In the genomic region with DNA sequence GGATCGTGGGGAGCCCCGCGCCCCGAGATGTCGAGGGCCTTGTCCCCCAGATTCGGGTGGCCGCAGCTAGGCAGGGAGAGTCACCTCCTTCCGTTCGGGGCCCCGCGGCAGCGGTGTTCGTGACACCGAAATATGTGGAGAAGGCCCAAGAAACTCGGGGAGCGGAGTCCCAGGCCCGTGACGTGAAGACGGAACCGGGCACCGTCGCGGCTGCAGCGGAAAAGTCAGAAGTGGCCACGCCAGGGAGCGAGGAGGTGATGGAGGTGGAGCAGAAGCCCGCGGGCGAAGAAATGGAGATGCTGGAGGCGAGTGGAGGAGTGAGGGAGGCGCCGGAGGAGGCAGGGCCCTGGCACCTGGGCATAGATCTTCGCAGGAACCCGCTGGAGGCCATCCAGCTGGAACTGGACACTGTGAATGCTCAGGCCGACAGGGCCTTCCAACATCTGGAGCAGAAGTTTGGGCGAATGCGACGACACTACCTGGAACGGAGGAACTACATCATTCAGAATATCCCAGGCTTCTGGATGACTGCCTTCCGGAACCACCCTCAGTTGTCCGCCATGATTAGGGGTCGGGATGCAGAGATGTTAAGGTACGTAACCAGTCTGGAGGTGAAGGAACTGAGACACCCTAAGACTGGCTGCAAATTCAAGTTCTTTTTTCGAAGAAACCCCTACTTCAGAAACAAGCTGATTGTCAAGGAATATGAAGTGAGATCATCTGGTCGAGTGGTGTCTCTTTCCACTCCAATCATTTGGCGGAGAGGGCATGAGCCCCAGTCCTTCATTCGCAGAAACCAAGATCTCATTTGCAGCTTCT, we compare ENCODE assay signal across 8 mouse cellular contexts. TPM values are rescaled to one million over a fixed set of nuclear protein-coding genes. Genes with fewer than 3 reads are reported as not detected.
DNase-seq lines count a peak whose midpoint lies in the region; ATAC-seq and TF ChIP-seq lines count a peak whose summit lies in the region.

No protein-coding gene starts in this region.

- 2% methylated on average over 47 of the region's 47 CpGs for WGBS in embryonic facial prominence, embryonic 15.5 days
- WGBS in heart, embryonic 14.5 days, result 2% methylated on average over 47 of the region's 47 CpGs
- WGBS in kidney, postnatal 0 days, result 3% methylated on average over 47 of the region's 47 CpGs
- 4% methylated on average over 47 of the region's 47 CpGs for WGBS in liver, postnatal 0 days (ENCODE audit: insufficient replicate concordance)
- 5% methylated on average over 47 of the region's 47 CpGs for WGBS in neural tube, embryonic 13.5 days

- DNase-seq in ES-CJ7 (ENCODE audit: low read depth, low spot score), result peak; percentile 9
- DNase-seq in adrenal gland, postnatal 36 days, result peak; percentile 63 to 72
- peak; percentile 50 for DNase-seq in kidney, postnatal 0 days (ENCODE audit: low spot score)
- DNase-seq in liver, postnatal 0 days, result peak; percentile 71
- no peak for DNase-seq in thymus, postnatal 14 days

- peak overlapping the region; percentile 98 for H3K4me3 ChIP-seq in embryonic facial prominence, embryonic 15.5 days (replicated peaks)
- peak overlapping the region; percentile 99 for H3K4me3 ChIP-seq in heart, embryonic 14.5 days (ENCODE audit: control insufficient read depth in 1 of 2, insufficient read depth in 1 of 2, low read depth in 1 of 2, low read length in 2 of 2)
- peak overlapping the region; percentile 97 for H3K4me3 ChIP-seq in kidney, postnatal 0 days (replicated peaks; ENCODE audit: low read depth, low read length)
- peak overlapping the region; percentile 99 for H3K4me3 ChIP-seq in liver, postnatal 0 days (ENCODE audit: low read depth, low read length)
- peak overlapping the region; percentile 94 for H3K4me3 ChIP-seq in neural tube, embryonic 13.5 days

- H3K27me3 ChIP-seq in embryonic facial prominence, embryonic 15.5 days, result no peaks in the 10 kb centered on the region
- no peaks in the 10 kb centered on the region for H3K27me3 ChIP-seq in heart, embryonic 14.5 days (ENCODE audit: control insufficient read depth, insufficient read depth, low read length)
- no peaks in the 10 kb centered on the region for H3K27me3 ChIP-seq in kidney, postnatal 0 days (ENCODE audit: insufficient read depth, low read length)
- H3K27me3 ChIP-seq in liver, postnatal 0 days (ENCODE audit: insufficient read depth, low read length), result no peaks in the 10 kb centered on the region
- no peaks in the 10 kb centered on the region for H3K27me3 ChIP-seq in neural tube, embryonic 13.5 days

- H3K9me3 ChIP-seq in embryonic facial prominence, embryonic 15.5 days (replicated peaks), result no peaks in the 10 kb centered on the region
- H3K9me3 ChIP-seq in heart, embryonic 14.5 days (ENCODE audit: control insufficient read depth, low read length), result no peaks in the 10 kb centered on the region
- H3K9me3 ChIP-seq in kidney, postnatal 0 days (replicated peaks; ENCODE audit: low read length), result no peaks in the 10 kb centered on the region
- no peaks in the 10 kb centered on the region for H3K9me3 ChIP-seq in liver, postnatal 0 days (ENCODE audit: low read length)
- no peaks in the 10 kb centered on the region for H3K9me3 ChIP-seq in neural tube, embryonic 13.5 days

- peak; percentile 70 for ATAC-seq in embryonic facial prominence, embryonic 15.5 days (ENCODE audit: insufficient number of reproducible peaks, low FRiP score, low TSS enrichment, low read depth)
- ATAC-seq in heart, embryonic 14.5 days (ENCODE audit: insufficient number of reproducible peaks, insufficient read depth, low FRiP score, low read depth), result peak; percentile 44
- peak; percentile 61 for ATAC-seq in kidney, postnatal 0 days (replicated peaks; ENCODE audit: low FRiP score, low read depth)
- ATAC-seq in liver, postnatal 0 days, result peak; percentile 53
- peak; percentile 32 for ATAC-seq in neural tube, embryonic 13.5 days (ENCODE audit: low read depth)

- no peak for TF ChIP-seq CTCF in kidney, postnatal 0 days (IDR thresholded peaks at IDR 0.05; ENCODE audit: low read depth)
- no peak for TF ChIP-seq CTCF in liver, postnatal 0 days (IDR thresholded peaks at IDR 0.05; ENCODE audit: low read depth)

- peaks cover 6% of the 10 kb centered on the region for H3K36me3 ChIP-seq in embryonic facial prominence, embryonic 15.5 days
- peaks cover 15% of the 10 kb centered on the region for H3K36me3 ChIP-seq in heart, embryonic 14.5 days (ENCODE audit: control insufficient read depth, insufficient read depth, low read length)
- H3K36me3 ChIP-seq in kidney, postnatal 0 days (ENCODE audit: insufficient read depth, low read length), result peaks cover 6% of the 10 kb centered on the region; the same call in 1 of the 2 replicates
- peaks cover 6% of the 10 kb centered on the region for H3K36me3 ChIP-seq in liver, postnatal 0 days (replicated peaks; ENCODE audit: insufficient read depth, low read length)
- H3K36me3 ChIP-seq in neural tube, embryonic 13.5 days, result peaks cover 13% of the 10 kb centered on the region

- peak overlapping the region; percentile 79 for H3K4me2 ChIP-seq in embryonic facial prominence, embryonic 15.5 days (replicated peaks)
- peak overlapping the region; percentile 93 for H3K4me2 ChIP-seq in heart, embryonic 14.5 days (ENCODE audit: low read length)
- H3K4me2 ChIP-seq in kidney, postnatal 0 days (ENCODE audit: low read length), result peak overlapping the region; percentile 84
- H3K4me2 ChIP-seq in liver, postnatal 0 days (ENCODE audit: low read depth, low read length), result peak overlapping the region; percentile 92
- H3K4me2 ChIP-seq in neural tube, embryonic 13.5 days, result peak overlapping the region; percentile 92

- peak overlapping the region; percentile 87 for H3K27ac ChIP-seq in embryonic facial prominence, embryonic 15.5 days (replicated peaks)
- H3K27ac ChIP-seq in heart, embryonic 14.5 days (replicated peaks in 1 of 2; ENCODE audit: control insufficient read depth in 1 of 2, insufficient read depth in 1 of 2, low read depth in 2 of 2, low read length in 2 of 2), result peak overlapping the region; percentile 76 to 86
- peak overlapping the region; percentile 88 for H3K27ac ChIP-seq in kidney, postnatal 0 days
- peak overlapping the region; percentile 91 for H3K27ac ChIP-seq in liver, postnatal 0 days (ENCODE audit: low read depth)
- H3K27ac ChIP-seq in neural tube, embryonic 13.5 days (replicated peaks), result peak overlapping the region; percentile 89

- peaks cover 14% of the 10 kb centered on the region for H3K4me1 ChIP-seq in embryonic facial prominence, embryonic 15.5 days
- H3K4me1 ChIP-seq in heart, embryonic 14.5 days (ENCODE audit: control insufficient read depth in 2 of 2, insufficient read depth in 2 of 2, low read length in 2 of 2), result peaks cover 2 to 15% of the 10 kb centered on the region in 2 experiments; a peak in 3 of 4 replicates
- peaks cover 10% of the 10 kb centered on the region for H3K4me1 ChIP-seq in kidney, postnatal 0 days (replicated peaks; ENCODE audit: insufficient read depth, low read length)
- peaks cover 14% of the 10 kb centered on the region for H3K4me1 ChIP-seq in liver, postnatal 0 days (ENCODE audit: insufficient read depth)
- peaks cover 28% of the 10 kb centered on the region for H3K4me1 ChIP-seq in neural tube, embryonic 13.5 days (replicated peaks)

- peak overlapping the region; percentile 94 for H3K9ac ChIP-seq in embryonic facial prominence, embryonic 15.5 days
- H3K9ac ChIP-seq in heart, embryonic 14.5 days (ENCODE audit: low read length), result peak overlapping the region; percentile 99
- peak overlapping the region; percentile 97 for H3K9ac ChIP-seq in kidney, postnatal 0 days (ENCODE audit: low read depth, low read length)
- H3K9ac ChIP-seq in liver, postnatal 0 days (replicated peaks), result peak overlapping the region; percentile 98
- peak overlapping the region; percentile 97 for H3K9ac ChIP-seq in neural tube, embryonic 13.5 days

- no peak for TF ChIP-seq EP300 in liver, postnatal 0 days (IDR thresholded peaks at IDR 0.05; ENCODE audit: low read depth)

RNA-seq across cellular contexts. Expression of a gene that starts 0.6 kb away (rescaled TPM):
- total RNA-seq in adrenal gland, postnatal 36 days (2021), result 10 to 100 TPM; 63.9 to 66.2 TPM
- 79.6 and 80.1 TPM in 2 replicates for polyA plus RNA-seq in embryonic facial prominence, embryonic 15.5 days (2015; fragmentation: Nextera tagmentation; extraction: Ambion mirVana)
- 67.1 and 70.7 TPM in 2 replicates for polyA plus RNA-seq in heart, embryonic 14.5 days (2014; fragmentation: Nextera tagmentation; extraction: Ambion mirVana)
- polyA plus RNA-seq in kidney, postnatal 0 days (2015; fragmentation: Nextera tagmentation; extraction: Ambion mirVana), result 70.1 and 74.9 TPM in 2 replicates
- 20.7 and 21.0 TPM in 2 replicates for polyA plus RNA-seq in liver, postnatal 0 days (2015; fragmentation: Nextera tagmentation; extraction: Ambion mirVana)
- 169 and 176 TPM in 2 replicates for polyA plus RNA-seq in neural tube, embryonic 13.5 days (2015; fragmentation: Nextera tagmentation; extraction: Ambion mirVana)

RNA-seq across cellular contexts. Expression of a gene that starts 14.6 kb away (rescaled TPM):
- 10 to 100 TPM; 10.3 to 14.2 TPM for total RNA-seq in adrenal gland, postnatal 36 days (2021)
- polyA plus RNA-seq in embryonic facial prominence, embryonic 15.5 days (2015; fragmentation: Nextera tagmentation; extraction: Ambion mirVana), result 17.7 and 21.5 TPM in 2 replicates
- 10.0 and 11.9 TPM in 2 replicates for polyA plus RNA-seq in heart, embryonic 14.5 days (2014; fragmentation: Nextera tagmentation; extraction: Ambion mirVana)
- 9.4 and 9.9 TPM in 2 replicates for polyA plus RNA-seq in kidney, postnatal 0 days (2015; fragmentation: Nextera tagmentation; extraction: Ambion mirVana)
- 0.46 and 0.51 TPM in 2 replicates for polyA plus RNA-seq in liver, postnatal 0 days (2015; fragmentation: Nextera tagmentation; extraction: Ambion mirVana)
- 258 and 266 TPM in 2 replicates for polyA plus RNA-seq in neural tube, embryonic 13.5 days (2015; fragmentation: Nextera tagmentation; extraction: Ambion mirVana)

Comparison
In these comparisons a context has a peak if more than half of its experiments do, and no peak if none do; other contexts are left out.
1. RNA of a gene that starts 14.6 kb away (polyA plus RNA-seq): 258 to 266 TPM in neural tube, embryonic 13.5 days; 17.7 to 21.5 TPM in embryonic facial prominence, embryonic 15.5 days, 10.0 to 11.9 TPM in heart, embryonic 14.5 days, 9.4 to 9.9 TPM in kidney, postnatal 0 days and 0.46 to 0.51 TPM in liver, postnatal 0 days; every median in the first group is over 10 times any median in the second.
2. Peak in every context shown above with its lines, with median percentiles within 50 percentile points of each other: ATAC-seq, H3K27ac ChIP-seq, H3K4me2 ChIP-seq, H3K4me3 ChIP-seq and H3K9ac ChIP-seq.